Mouse (Mus musculus) embryonic facial prominence, embryonic 14.5 days (tissue): ENCODE data around the gene Trim45. TPM values are rescaled to one million over a fixed set of nuclear protein-coding genes. Genes with fewer than 3 reads are reported as not detected.

ENCODE experiments used
- ATAC-seq: fragments of 200-750 bp; cut with Nextera tagmentation; 2 replicates; pipeline ENCODE4 v1.8.0; 2017; ENCODE audit warnings: low read depth, moderate number of reproducible peaks, moderate TSS enrichment
- DNase-seq: peaks from one replicate; pipeline ENCODE4 v3.0.0-alpha.2; 2015; ENCODE audit warnings: low spot score
- H3K27ac ChIP-seq: fragments of 300-500 bp; sonication (generic); replicated peaks from 2 replicates; pipeline ENCODE4 v1.5.1; 2014; ENCODE audit warnings: low read depth, mild to moderate bottlenecking, low read length, moderate library complexity
- H3K27me3 ChIP-seq: fragments of 300-500 bp; sonication (generic); replicated peaks from 2 replicates; pipeline ENCODE4 v1.6.1; 2014; ENCODE audit warnings: low read length; ENCODE audit not compliant: control insufficient read depth, insufficient read depth
- H3K36me3 ChIP-seq: fragments of 300-500 bp; sonication (generic); 2 replicates; pipeline ENCODE4 v1.6.1; 2014; ENCODE audit warnings: low read length, mixed read lengths; ENCODE audit not compliant: control insufficient read depth, insufficient read depth
- H3K4me1 ChIP-seq: fragments of 300-500 bp; sonication (generic); 2 replicates; pipeline ENCODE4 v1.6.1; 2014; ENCODE audit warnings: antibody characterized with exemption, low read length; ENCODE audit not compliant: control insufficient read depth, insufficient read depth
- H3K4me2 ChIP-seq: fragments of 300-500 bp; sonication (generic); 2 replicates; pipeline ENCODE4 v1.6.1; 2014; ENCODE audit warnings: low read depth, mild to moderate bottlenecking, low read length, moderate library complexity, mixed read lengths
- H3K4me3 ChIP-seq: fragments of 300-500 bp; sonication (generic); 2 replicates; pipeline ENCODE4 v1.5.1; 2014; ENCODE audit warnings: low read depth, mild to moderate bottlenecking, low read length
- H3K9ac ChIP-seq: fragments of 300-500 bp; sonication (generic); 2 replicates; pipeline ENCODE4 v1.6.1; 2014; ENCODE audit warnings: low read depth, mild to moderate bottlenecking, low read length, moderate library complexity, mixed read lengths
- H3K9me3 ChIP-seq: fragments of 300-500 bp; sonication (generic); 2 replicates; pipeline ENCODE4 v1.6.1; 2016; ENCODE audit warnings: low read length; ENCODE audit not compliant: control insufficient read depth
- WGBS: fragments of 180-500 bp; shearing (Covaris S2); extraction: QIAGEN DNeasy Blood & Tissue Kit; methylation state at CpG from one replicate; pipeline ENCODE4 v1.1.7; 2014; 5-methylcytosine and 5-hydroxymethylcytosine counted together
- polyA plus RNA-seq: library from polyadenylated mRNA; unstranded; fragments of >200 nt; fragmentation: Nextera tagmentation; extraction: Ambion mirVana; gene quantifications from 2 replicates; pipeline ENCODE4 v1.2.1, GENCODE M21; 2014

Gene Trim45
- polyA plus RNA-seq, 1 experiment from 2014 or later: 3.9 TPM

DNA sequence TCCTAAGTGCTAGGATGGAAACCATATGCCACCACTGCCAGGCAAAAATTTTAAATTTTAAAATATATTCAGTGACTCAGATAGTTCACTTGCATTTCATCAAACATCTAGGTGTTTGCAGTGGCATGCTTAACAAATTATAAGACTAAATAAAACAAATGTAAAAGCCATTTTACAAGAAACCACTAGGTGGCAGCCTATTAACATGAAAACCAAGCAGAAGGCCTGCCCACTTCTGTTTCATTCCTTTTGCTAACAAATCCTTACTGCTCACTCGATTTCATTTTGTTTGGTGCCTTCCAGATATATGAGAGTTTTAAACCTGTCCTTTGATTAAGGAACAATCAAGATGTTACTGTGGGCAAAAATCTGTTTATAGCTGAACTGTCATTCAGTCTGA lies 51.9 kb downstream of the Trim45 start:
- peak; percentile 85 for DNase-seq
- no peaks in the 10 kb centered on the region for H3K36me3 ChIP-seq

DNA sequence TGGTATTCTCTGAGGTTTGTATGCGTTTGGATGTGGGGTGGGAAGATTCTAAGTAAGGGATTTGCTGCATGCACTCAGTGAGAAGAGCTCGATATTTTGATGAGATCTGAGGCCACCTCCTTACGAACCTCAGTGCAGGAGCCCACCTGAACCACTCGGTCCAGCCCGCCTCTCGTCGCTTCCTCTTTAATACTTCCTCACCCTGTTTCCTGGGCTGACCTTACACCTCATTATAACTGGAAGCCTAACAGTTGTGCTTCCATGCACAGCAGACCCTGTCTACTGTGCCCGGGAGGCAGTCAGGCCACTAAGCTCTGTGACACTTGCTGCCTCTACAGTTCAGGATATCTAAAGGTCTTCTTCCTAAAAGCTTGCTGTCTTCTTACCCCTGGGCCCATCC lies 57.3 kb downstream of the Trim45 start:
- no peaks in the 10 kb centered on the region for H3K9me3 ChIP-seq
- no peaks in the 10 kb centered on the region for H3K27me3 ChIP-seq
- no peaks in the 10 kb centered on the region for H3K36me3 ChIP-seq
- H3K4me1 ChIP-seq: no peaks in the 10 kb centered on the region
- ATAC-seq (no peak), DNase-seq (no peak)
- no peak overlapping the region for H3K4me3 ChIP-seq
- no peak overlapping the region for H3K4me2 ChIP-seq
- WGBS: 74% methylated on average over 8 of the region's 8 CpGs
- no peak overlapping the region for H3K9ac ChIP-seq
- no peak overlapping the region for H3K27ac ChIP-seq

More for the DNA sequence above, 51.9 kb downstream of the Trim45 start:
- Histone ChIP-seq H3K9ac (no peak overlapping the region), H3K27ac (no peak overlapping the region), H3K9me3 (no peaks in the 10 kb centered on the region), H3K27me3 (no peaks in the 10 kb centered on the region), H3K4me1 (0 out of 2 replicates have a peak, but pooled peaks cover under 1% of the 10 kb centered on the region), H3K4me2 (no peak overlapping the region), H3K4me3 (no peak overlapping the region)
- ATAC-seq: no peak
- 2% methylated on average over 1 of the region's 1 CpGs for WGBS

Other genes with a start within 250 kb of the Trim45 start
- 83.1 and 89.7 TPM in 2 replicates for gene Man1a2, start 236.7 kb upstream of the Trim45 start, polyA plus RNA-seq
- gene Vtcn1, start 96.7 kb upstream of the Trim45 start, polyA plus RNA-seq: 0.39 and 0.53 TPM in 2 replicates
- gene Ttf2, start 47.5 kb downstream of the Trim45 start, polyA plus RNA-seq: 12.0 and 14.6 TPM in 2 replicates
- gene Cd101, start 107.4 kb downstream of the Trim45 start, polyA plus RNA-seq: 0.18 and 0.24 TPM in 2 replicates
- 9.7 and 10.2 TPM in 2 replicates for gene Ptgfrn, start 188.1 kb downstream of the Trim45 start, polyA plus RNA-seq